Mouse (Mus musculus) heart, embryonic 14.5 days (tissue): ENCODE results near the gene Rhbdl2. TPM values are rescaled to one million over a fixed set of nuclear protein-coding genes. Genes with fewer than 3 reads are reported as not detected.

Experiments
- ATAC-seq: fragments of 200-750 bp; cut with Nextera tagmentation; 2 replicates; pipeline ENCODE4 v1.8.0; 2017; ENCODE audit warnings: low read depth, moderate TSS enrichment; ENCODE audit not compliant: insufficient number of reproducible peaks, insufficient read depth, low FRiP score
- H3K27ac ChIP-seq, 2 experiments: fragments of 200-500 bp in 1 of 2; fragments of 300-500 bp in 1 of 2; sonication (generic) in 1 of 2; replicated peaks in 1 of 2; 2 replicates each; pipeline ENCODE4 v1.5.1; 2012 to 2014; ENCODE audit warnings: low read depth in 2 of 2, low read length in 2 of 2, control low read depth in 1 of 2, mild to moderate bottlenecking in 1 of 2, mixed read lengths in 1 of 2; ENCODE audit not compliant: control insufficient read depth in 1 of 2, insufficient read depth in 1 of 2
- H3K27me3 ChIP-seq: fragments of 300-500 bp; sonication (generic); 2 replicates; pipeline ENCODE4 v1.6.1; 2014; ENCODE audit warnings: mild to moderate bottlenecking, low read length, control low read depth; ENCODE audit not compliant: control insufficient read depth, insufficient read depth
- H3K36me3 ChIP-seq: fragments of 300-500 bp; sonication (generic); 2 replicates; pipeline ENCODE4 v1.6.1; 2014; ENCODE audit warnings: mild to moderate bottlenecking, control low read depth, low read length, mixed read lengths; ENCODE audit not compliant: control insufficient read depth, insufficient read depth
- H3K4me1 ChIP-seq, 2 experiments: fragments of 200-500 bp in 1 of 2; fragments of 300-500 bp in 1 of 2; sonication (generic) in 1 of 2; 2 replicates each; pipeline ENCODE4 v1.6.1; 2012 to 2014; ENCODE audit warnings: low read length in 2 of 2, control low read depth in 1 of 2, mixed read lengths in 1 of 2; ENCODE audit not compliant: control insufficient read depth in 2 of 2, insufficient read depth in 2 of 2
- H3K4me2 ChIP-seq: fragments of 300-500 bp; sonication (generic); 2 replicates; pipeline ENCODE4 v1.6.1; 2014; ENCODE audit warnings: mild to moderate bottlenecking, low read length
- H3K4me3 ChIP-seq, 2 experiments: fragments of 200-500 bp in 1 of 2; fragments of 300-500 bp in 1 of 2; sonication (generic) in 1 of 2; 2 replicates each; pipeline ENCODE4 v1.5.1; 2012 to 2014; ENCODE audit warnings: low read length in 2 of 2, mild to moderate bottlenecking in 2 of 2, control low read depth in 1 of 2, low read depth in 1 of 2, moderate library complexity in 1 of 2; ENCODE audit not compliant: control insufficient read depth in 1 of 2, insufficient read depth in 1 of 2
- H3K9ac ChIP-seq: fragments of 300-500 bp; sonication (generic); 2 replicates; pipeline ENCODE4 v1.6.1; 2014; ENCODE audit warnings: mild to moderate bottlenecking, low read length
- H3K9me3 ChIP-seq: fragments of 300-500 bp; sonication (generic); 2 replicates; pipeline ENCODE4 v1.6.1; 2016; ENCODE audit warnings: low read length, control low read depth; ENCODE audit not compliant: control insufficient read depth
- WGBS: fragments of 180-500 bp; shearing (Covaris S2); extraction: QIAGEN DNeasy Blood & Tissue Kit; methylation state at CpG from one replicate; pipeline ENCODE4 v1.1.7; 2014; 5-methylcytosine and 5-hydroxymethylcytosine counted together
- polyA plus RNA-seq: library from polyadenylated mRNA; unstranded; fragments of >200 nt; fragmentation: Nextera tagmentation; extraction: Ambion mirVana; gene quantifications from 2 replicates; pipeline ENCODE4 v1.2.1, GENCODE M21; 2014

Rhbdl2 gene
- polyA plus RNA-seq, 1 experiment from 2014 or later: 2.4 TPM

DNA sequence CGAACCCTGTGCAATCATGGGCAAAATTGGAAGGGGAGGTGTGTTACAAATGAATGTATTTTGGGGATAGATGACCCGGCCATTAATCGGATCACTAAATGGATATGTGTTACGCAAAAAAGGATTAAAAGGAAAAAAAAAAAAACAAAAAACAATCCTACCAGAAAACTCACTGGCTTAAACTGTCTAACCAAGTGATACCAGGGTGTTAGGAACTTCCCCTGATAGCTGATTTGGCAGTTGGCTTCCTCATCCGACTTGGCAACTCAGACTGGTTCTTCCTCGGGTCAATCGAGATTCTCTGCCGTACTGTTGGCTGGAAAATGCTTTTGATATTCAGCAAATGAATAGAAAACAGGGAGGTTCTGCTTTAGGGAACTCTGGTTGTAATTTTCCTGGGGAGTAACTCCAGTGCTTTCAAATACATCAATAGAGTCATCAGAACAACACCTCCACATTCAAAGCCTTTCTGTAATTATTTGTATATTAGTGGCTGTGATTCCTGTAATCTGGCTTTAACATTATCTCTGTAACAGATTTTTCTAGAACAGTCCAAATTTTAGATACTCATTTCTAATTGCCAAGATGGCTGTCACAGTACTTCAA, 36.9 kb upstream of the Rhbdl2 start:
- Histone ChIP-seq H3K36me3 (no peaks in the 10 kb centered on the region), H3K27me3 (no peaks in the 10 kb centered on the region), H3K4me1 (peaks cover 2 to 21% of the 10 kb centered on the region in 2 experiments; a peak in 2 of 4 replicates), H3K4me2 (peak overlapping the region; percentile 75), H3K9me3 (no peaks in the 10 kb centered on the region), H3K4me3 (peak overlapping the region; percentile 61 to 80), H3K27ac (no peak overlapping the region), H3K9ac (peak overlapping the region; percentile 69)
- WGBS: under 1% methylated on average over 8 of the region's 8 CpGs
- ATAC-seq: no peak

DNA sequence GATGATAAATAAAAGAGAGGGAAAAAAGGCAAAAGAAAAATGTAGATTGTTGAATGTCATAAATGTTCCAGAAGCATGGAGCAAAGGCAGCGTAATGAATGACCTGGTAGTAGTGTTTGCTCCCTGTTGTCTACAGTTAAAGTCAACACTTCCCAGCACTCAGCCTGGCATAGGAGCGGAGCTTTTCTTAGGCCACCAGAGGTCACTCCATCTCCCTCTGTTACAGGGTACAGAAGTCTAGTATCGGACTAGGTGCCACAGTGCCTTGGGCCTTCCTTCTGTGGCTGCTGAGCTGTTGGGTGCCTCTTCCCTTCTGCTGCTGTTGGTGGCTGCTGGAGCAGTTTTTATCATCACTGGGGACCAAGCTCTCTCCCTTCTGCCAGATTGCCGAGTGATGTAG, 29.4 kb upstream of the Rhbdl2 start:
- no peak overlapping the region for H3K4me2 ChIP-seq
- no peak for ATAC-seq
- WGBS: 42% methylated on average over 4 of the region's 4 CpGs

DNA sequence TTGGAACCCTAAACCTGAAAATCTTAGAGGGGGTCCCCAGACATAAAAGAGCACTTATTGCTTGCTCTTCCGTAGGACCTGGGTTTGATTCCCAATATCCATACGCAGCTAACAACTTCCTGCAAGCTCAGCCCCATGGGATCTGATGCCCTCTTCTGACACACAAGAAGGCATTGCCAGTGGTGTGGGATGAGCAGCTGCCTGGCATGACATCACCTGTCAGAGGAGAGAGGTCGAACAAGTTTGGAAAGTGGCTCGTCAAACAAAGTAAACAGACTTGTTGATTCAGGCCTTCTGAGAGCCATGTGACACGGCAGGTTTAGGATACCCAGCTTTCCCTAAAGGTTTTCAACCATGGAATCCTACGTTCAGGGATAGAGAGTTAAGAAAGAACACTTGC, 22.6 kb upstream of the Rhbdl2 start:
- no peak overlapping the region for H3K4me3 ChIP-seq
- no peaks in the 10 kb centered on the region for H3K9me3 ChIP-seq
- H3K4me1 ChIP-seq: no peaks in the 10 kb centered on the region
- H3K36me3 ChIP-seq: no peaks in the 10 kb centered on the region
- H3K9ac ChIP-seq: no peak overlapping the region
- H3K27ac ChIP-seq: no peak overlapping the region
- H3K27me3 ChIP-seq: no peaks in the 10 kb centered on the region
- no peak for ATAC-seq
- H3K4me2 ChIP-seq: no peak overlapping the region
- 72% methylated on average over 6 of the region's 6 CpGs for WGBS

More for the DNA sequence above, 29.4 kb upstream of the Rhbdl2 start:
- no peak overlapping the region for H3K9ac ChIP-seq
- no peak overlapping the region for H3K27ac ChIP-seq
- H3K4me1 ChIP-seq: no peaks in the 10 kb centered on the region
- H3K9me3 ChIP-seq: no peaks in the 10 kb centered on the region
- no peaks in the 10 kb centered on the region for H3K27me3 ChIP-seq
- no peak overlapping the region for H3K4me3 ChIP-seq
- no peaks in the 10 kb centered on the region for H3K36me3 ChIP-seq

DNA sequence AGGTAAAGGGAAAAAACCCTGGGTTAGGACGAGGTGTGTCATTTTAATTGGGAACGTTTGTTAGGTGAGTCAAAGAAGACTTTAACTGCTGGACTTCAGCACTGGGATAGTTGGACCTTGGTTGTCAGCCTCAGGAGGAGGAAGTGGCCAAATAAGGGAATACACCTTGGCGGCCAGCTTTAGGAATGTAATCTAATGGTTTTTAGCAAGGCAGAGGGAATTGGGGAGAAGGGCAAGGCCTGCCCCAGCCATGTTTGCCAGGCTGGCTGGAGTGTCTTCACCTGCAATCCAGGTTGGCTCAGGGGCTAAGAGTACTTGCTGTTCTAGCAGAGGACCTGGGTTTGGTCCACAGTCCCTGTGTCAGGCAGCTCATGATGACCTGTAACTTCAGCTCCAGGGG, 19.9 kb upstream of the Rhbdl2 start:
- WGBS: 43% methylated on average over 3 of the region's 3 CpGs
- no peak for ATAC-seq
- H3K27me3 ChIP-seq: no peaks in the 10 kb centered on the region

GRCm38 (mm10) chr4:123768234-123768633, 19.4 kb upstream of the Rhbdl2 start:
- H3K9me3 ChIP-seq: no peaks in the 10 kb centered on the region
- H3K36me3 ChIP-seq: no peaks in the 10 kb centered on the region
- H3K4me1 ChIP-seq: no peaks in the 10 kb centered on the region
- H3K27ac ChIP-seq: no peak overlapping the region
- H3K27me3 ChIP-seq: no peaks in the 10 kb centered on the region
- no peak overlapping the region for H3K4me2 ChIP-seq
- 76% methylated on average over 4 of the region's 4 CpGs for WGBS
- no peak overlapping the region for H3K9ac ChIP-seq
- no peak overlapping the region for H3K4me3 ChIP-seq
- ATAC-seq: no peak

More for the DNA sequence above, 19.9 kb upstream of the Rhbdl2 start:
- no peaks in the 10 kb centered on the region for H3K9me3 ChIP-seq
- H3K4me1 ChIP-seq: no peaks in the 10 kb centered on the region
- H3K4me3 ChIP-seq: no peak overlapping the region
- H3K27ac ChIP-seq: no peak overlapping the region
- H3K4me2 ChIP-seq: no peak overlapping the region
- no peaks in the 10 kb centered on the region for H3K36me3 ChIP-seq
- H3K9ac ChIP-seq: no peak overlapping the region

GRCm38 (mm10) chr4:123792666-123793065, 5.0 kb downstream of the Rhbdl2 start:
- peaks cover 5 to 9% of the 10 kb centered on the region in 2 experiments for H3K4me1 ChIP-seq
- WGBS: 63% methylated on average over 2 of the region's 2 CpGs
- no peaks in the 10 kb centered on the region for H3K36me3 ChIP-seq
- H3K27me3 ChIP-seq: no peaks in the 10 kb centered on the region
- no peak overlapping the region for H3K4me2 ChIP-seq
- no peak for ATAC-seq
- H3K9ac ChIP-seq: no peak overlapping the region
- no peaks in the 10 kb centered on the region for H3K9me3 ChIP-seq
- no peak overlapping the region for H3K27ac ChIP-seq
- H3K4me3 ChIP-seq: no peak overlapping the region

DNA sequence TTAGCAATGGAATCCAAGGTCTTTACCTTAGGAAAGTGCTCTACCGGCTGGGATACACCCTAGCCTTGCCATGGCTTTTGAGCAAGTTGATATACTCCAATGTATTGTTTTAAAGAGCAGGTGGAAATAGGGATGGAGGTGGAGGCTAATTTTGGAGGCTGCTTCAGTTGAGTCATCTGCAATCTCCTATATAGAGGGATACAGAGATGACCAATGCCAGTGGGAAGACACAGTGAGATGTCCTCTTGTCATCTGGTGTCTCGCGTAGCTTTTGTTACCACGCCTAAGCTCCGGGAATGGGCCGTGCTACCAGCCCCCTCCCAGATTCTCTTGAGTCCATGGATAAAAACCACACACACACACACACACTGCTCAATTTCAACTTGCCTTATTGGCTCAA, 5.5 kb downstream of the Rhbdl2 start:
- Histone ChIP-seq H3K36me3 (no peaks in the 10 kb centered on the region), H3K4me1 (peaks cover 3 to 5% of the 10 kb centered on the region in 2 experiments), H3K27me3 (no peaks in the 10 kb centered on the region), H3K9ac (no peak overlapping the region), H3K9me3 (no peaks in the 10 kb centered on the region), H3K27ac (no peak overlapping the region), H3K4me3 (no peak overlapping the region), H3K4me2 (no peak overlapping the region)
- 91% methylated on average over 6 of the region's 6 CpGs for WGBS
- ATAC-seq: no peak

DNA sequence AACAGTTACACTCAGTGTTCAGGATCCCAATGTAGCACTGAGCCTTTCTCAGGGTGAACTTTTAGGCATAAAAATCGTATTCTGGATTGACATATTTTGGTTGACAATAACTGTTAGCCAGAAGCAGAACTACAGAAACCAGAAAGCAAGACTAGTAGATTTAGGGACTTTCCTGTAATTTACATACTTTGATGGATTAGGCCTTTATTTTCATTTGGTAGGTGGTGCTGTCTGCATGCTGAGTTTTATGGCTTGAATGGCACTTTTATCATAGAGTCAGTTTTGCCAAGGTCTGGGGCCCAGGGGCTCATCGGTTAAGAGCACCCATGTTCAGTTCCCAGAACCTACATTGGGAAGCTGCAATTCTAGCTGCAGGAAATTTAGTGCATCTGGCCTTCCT, 7.4 kb downstream of the Rhbdl2 start:
- 68% methylated on average over 2 of the region's 2 CpGs for WGBS
- peaks cover 0 to 3% of the 10 kb centered on the region in 2 experiments; a peak in 1 of 4 replicates for H3K4me1 ChIP-seq

More for the DNA sequence above, 7.4 kb downstream of the Rhbdl2 start:
- no peak overlapping the region for H3K9ac ChIP-seq
- H3K9me3 ChIP-seq: no peaks in the 10 kb centered on the region
- H3K4me3 ChIP-seq: no peak overlapping the region
- no peaks in the 10 kb centered on the region for H3K27me3 ChIP-seq
- no peak for ATAC-seq
- H3K36me3 ChIP-seq: no peaks in the 10 kb centered on the region
- H3K4me2 ChIP-seq: no peak overlapping the region
- no peak overlapping the region for H3K27ac ChIP-seq
